Mouse (Mus musculus) ES-E14 (cell line): ENCODE measurements at regions not wholly inside any gene's neighbourhood (a gene's known extent, or its start where the extent isn't known, plus 50 kb on each side); places are given as distances from the start of the nearest gene placed in this dataset.

ENCODE experiments used
- ZC3H11A ChIP-seq: IDR thresholded peaks from 2 replicates; pipeline ENCODE4 v1.6.1; 2012; ENCODE audit warnings: low read depth, mild to moderate bottlenecking, inconsistent platforms, low read length, borderline replicate concordance
- ZNF384 ChIP-seq: IDR thresholded peaks from 2 replicates; pipeline ENCODE4 v1.6.1; 2012; ENCODE audit warnings: low read depth, low read length, inconsistent platforms

DNA sequence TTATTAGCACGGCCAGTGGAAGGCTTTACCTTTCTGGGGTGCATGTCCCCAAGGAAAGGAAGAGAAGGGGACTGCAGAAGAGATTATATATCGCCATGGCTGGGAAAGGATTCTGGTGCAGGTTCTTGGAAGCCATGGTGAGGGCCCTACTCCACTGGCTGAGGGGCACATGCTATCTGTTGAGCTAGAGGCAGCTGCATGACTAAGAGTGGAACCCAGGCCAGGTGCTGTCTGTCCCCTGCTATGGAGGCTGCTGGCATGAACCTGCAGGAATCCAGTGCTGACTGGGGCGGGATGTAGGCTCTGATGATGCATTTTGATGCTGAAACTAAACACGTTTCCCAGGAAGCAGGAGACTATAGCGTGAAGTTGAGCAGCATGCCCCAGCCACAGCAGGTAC lies 77.9 kb downstream of the Sik1 start:
- no peak for TF ChIP-seq ZC3H11A
- TF ChIP-seq ZNF384, result no peak
